Mouse (Mus musculus) ovary, postnatal 36 days (tissue): ENCODE results near the gene AC124108.1.

ENCODE experiments used
- DNase-seq: peaks from one replicate; pipeline ENCODE4 v3.0.0; 2022; ENCODE audit warnings: low spot score, mixed read lengths

Gene AC124108.1

DNA sequence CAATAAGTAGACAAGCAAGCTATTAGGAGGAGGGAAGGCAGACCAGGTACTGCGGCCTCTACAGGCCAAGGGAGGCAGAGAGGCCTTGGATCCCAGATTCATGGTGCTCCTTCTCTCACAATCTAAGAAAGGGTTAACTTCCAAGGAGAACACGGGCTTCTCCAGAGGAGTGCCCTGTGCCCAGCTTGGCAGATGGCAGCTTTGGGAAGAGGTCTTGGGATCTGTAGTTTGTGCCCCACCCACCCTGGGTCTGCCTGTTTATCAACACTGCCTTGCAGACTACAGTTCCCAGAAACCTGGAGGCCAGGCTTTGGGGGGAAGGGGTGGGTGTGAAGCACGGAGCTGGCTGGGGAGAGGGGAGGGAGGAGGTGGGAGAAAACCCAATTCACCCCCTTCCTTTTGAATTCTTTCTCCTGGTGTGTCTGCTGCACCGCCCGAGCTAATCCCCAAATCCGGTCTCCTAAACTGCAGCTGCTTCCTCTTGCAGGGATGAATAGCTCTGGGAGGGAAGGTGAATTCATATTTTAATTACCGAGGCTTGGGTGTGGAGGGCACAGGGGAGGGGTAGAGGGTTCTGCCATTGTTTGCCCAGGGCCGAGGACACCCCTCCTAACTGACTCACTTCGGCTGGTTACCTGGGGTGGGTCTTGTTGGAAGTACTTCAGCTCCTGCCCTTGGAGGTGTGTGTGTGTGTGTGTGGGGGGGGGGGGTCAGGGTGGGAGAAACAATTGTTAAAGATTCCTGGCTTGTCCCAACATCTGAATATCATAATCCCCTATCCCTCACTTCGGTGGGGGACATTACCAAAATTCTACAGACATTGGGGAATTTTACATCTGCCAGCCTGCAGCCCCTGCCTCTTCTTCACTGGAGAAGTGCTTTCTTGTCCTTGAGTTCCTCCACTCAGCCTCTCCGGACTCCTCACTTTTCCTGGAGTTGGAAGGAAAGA lies 9.6 kb downstream of the AC124108.1 start:
- DNase-seq = no peak

DNA sequence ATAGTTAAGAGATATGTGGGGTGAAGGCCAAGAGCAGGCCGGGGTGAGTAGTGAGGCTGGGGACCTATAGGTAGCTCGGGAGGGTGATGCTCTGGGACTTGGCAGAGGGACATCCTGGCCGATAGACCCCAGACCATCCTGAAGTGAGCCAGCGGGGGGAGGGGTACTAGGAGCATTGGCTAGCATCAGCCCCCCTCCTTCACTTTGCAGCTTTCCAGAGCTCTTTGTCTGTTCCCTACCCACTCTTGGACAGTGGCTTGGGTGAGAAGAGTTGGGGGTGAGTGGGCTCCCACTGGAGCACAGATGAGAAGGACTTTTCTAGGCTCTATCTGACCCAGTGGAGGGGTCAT lies 10.2 kb downstream of the AC124108.1 start:
- DNase-seq = no peak

- no peak for DNase-seq
These were observed 10.7 kb downstream of the AC124108.1 start for GRCm38 (mm10) chr1:132201936-132202335.

- no peak for DNase-seq
These were observed 11.5 kb downstream of the AC124108.1 start for GRCm38 (mm10) chr1:132202771-132203170.

- no peak for DNase-seq
These were observed 14.7 kb downstream of the AC124108.1 start for GRCm38 (mm10) chr1:132205958-132206357.

- DNase-seq = no peak
These were observed 15.6 kb downstream of the AC124108.1 start for GRCm38 (mm10) chr1:132206828-132207227.

GRCm38 (mm10) chr1:132208154-132208553 lies 16.9 kb downstream of the AC124108.1 start:
- no peak for DNase-seq

DNA sequence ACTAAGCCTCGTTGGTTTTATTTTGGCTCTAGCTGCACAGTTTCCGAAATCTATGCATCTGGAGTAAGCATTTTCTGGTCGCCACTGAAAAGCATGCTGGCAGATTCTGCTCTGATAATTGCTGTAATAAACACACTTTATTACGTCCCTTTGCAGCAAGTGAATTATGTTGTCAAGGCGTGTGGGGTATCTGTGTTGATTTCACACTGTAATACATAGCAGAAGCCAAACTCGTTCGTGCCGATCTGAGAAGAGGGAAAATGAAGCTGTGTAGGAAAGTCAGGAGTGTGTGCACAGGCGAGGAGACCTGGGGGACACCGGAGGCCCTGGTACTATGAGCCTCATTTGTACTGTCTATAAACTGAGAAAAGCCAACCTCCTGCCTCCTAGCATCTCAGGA lies 18.1 kb downstream of the AC124108.1 start:
- DNase-seq = no peak

- DNase-seq = no peak
These were observed 19.7 kb downstream of the AC124108.1 start for GRCm38 (mm10) chr1:132210922-132211321.

DNA sequence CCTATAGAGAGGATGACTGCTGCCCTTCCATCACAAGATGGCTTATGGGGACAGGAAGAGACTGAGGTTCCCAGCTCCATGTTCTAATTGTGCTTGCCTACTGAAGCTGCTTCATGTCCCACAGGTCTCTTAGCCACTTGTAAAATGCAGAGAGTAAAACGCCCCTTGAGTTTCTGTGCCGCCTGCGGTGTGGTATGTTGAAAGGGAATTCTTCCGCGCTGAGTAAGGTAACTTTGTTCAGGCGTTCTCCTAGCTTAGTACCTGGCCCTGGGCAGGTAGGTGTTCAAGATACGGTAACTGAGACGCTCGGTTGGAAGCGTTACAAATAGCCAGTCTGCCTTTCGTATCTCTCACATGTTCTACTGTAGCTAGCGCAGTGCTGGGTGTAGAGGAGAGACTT lies 20.4 kb downstream of the AC124108.1 start:
- no peak for DNase-seq

DNA sequence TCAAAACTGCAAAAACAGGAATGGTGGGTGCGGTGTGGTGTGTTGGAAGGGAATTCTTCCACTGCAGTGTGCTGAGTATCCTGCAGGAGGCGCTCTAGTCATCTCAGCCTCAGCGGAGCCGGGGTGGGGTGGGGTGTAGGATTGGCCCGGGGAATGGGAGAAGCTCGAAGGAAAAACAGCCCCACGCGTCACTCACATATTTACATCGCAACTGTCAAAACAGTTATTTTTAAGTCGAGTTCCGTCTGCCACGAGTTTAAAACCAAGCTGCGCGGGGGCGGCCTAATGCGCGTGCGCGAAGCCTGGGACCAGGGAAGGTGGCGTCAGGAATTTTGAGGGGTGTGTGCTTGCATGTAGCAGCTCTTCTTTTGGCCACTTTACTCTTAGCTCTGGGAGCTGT lies 21.0 kb downstream of the AC124108.1 start:
- peak; percentile 48 for DNase-seq

GRCm38 (mm10) chr1:132213076-132213475 lies 21.8 kb downstream of the AC124108.1 start:
- DNase-seq = no peak

DNA sequence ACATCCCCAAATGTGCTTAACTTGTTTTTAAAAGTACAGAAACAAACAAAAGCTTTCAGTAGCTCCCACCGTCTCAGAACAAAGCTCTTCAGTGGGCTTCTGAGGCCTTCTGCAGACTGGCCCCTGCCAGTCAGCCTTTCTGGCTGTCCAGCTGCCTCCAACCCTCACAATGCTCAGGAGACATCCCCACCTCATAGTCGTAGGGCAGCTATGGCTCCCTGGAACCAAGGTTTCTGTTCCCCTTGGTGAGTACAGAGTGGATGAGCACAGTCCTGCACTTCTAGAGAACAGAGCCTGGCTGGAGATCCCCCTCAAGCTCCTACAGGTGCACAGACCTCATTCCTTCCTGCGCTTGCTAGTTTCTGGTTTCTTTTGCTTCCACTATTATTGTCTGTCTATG lies 25.0 kb downstream of the AC124108.1 start:
- no peak for DNase-seq

GRCm38 (mm10) chr1:132221627-132222026 lies 30.4 kb downstream of the AC124108.1 start:
- no peak for DNase-seq

DNA sequence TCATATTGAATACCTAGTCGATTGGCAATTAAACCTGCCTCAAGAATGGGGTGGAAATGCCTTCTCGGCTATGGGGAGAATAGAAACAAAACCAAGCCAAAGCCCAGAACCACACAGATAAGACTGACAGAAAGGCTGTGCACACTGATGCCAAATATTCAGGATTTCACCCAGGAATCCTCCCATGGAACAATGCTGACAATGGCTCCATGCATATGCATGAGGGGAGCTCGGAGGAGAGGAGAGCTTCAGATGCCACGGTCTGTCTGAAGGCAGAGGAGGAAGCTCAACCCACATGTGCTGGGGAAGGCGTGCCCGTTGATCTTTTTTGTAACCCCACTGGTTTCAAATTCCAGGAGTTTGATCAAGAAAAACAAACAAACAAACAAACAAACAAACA lies 30.9 kb downstream of the AC124108.1 start:
- DNase-seq = no peak

GRCm38 (mm10) chr1:132226297-132227080 lies 35.2 kb downstream of the AC124108.1 start:
- DNase-seq = no peak

GRCm38 (mm10) chr1:132229667-132230066 lies 38.4 kb downstream of the AC124108.1 start, which contains the start of gene Gm10188:
Gene Gm10188 (minus strand): TSS chr1:132229767.
- no peak for DNase-seq

- DNase-seq = no peak
These were observed 40.4 kb downstream of the AC124108.1 start for GRCm38 (mm10) chr1:132231470-132232274.

DNA sequence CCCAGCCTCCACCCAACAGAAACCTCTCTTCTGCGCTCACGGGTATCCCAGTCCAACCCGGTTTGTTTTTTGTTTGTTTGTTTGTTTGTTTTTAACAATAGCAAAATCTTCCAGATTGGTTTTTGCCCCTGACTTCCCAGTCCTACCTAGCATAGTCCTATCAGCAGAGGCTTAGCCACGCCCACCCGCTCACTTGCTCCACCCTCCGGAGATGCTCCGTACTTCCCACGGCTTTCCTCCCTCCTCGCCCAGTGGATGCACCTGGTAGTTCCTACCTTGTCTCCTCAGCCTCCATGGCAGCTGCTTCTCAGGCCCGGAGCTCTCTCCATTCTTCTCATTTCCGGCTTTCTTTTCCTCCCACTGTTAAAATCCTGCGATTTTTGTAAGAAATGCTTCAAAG lies 42.3 kb downstream of the AC124108.1 start:
- peak; percentile 30 for DNase-seq

DNA sequence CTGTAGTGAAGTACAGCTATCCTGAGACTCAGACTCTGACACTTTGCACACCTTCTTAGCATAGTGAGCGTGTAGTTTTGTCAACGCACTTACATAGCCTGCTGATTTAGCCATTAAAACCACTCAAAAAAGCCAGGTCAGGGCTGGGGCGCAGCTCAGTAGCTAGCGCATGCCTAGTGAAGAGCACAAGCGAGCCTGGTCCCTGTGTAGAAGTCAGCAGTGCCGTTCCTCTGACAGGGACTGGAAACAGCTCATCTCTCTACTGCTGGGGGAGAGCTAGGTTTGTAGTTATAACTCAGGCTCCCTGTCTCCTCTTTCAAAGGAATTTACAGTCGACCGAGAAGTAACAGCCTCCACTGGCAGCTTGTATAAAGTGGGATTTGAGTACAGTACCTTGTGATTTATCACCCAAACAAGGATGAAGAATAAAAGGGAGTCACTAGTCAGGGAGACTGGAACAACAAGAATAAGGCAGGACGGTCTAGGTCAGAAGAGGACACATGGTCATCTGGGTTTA lies 43.6 kb downstream of the AC124108.1 start:
- no peak for DNase-seq

GRCm38 (mm10) chr1:132237585-132238159 lies 46.4 kb downstream of the AC124108.1 start:
- peak; percentile 43 for DNase-seq

- DNase-seq = no peak
These were observed 53.8 kb downstream of the AC124108.1 start for GRCm38 (mm10) chr1:132245010-132245409.
